Mouse (Mus musculus) liver, postnatal 0 days (tissue): ENCODE results near the gene Slco1a6. TPM values are rescaled to one million over a fixed set of nuclear protein-coding genes. Genes with fewer than 3 reads are reported as not detected.
A peak's percentile ranks its signal among the peaks of the same experiment; 100 is the strongest.
"Not testable (repeated sequence)": the region's sequence is repeated elsewhere in the genome, so short reads cannot be mapped to it uniquely, and the experiment has no call there.

Source experiments
- ATAC-seq: fragments of 200-750 bp; cut with Nextera tagmentation; 2 replicates; pipeline ENCODE4 v1.8.0; 2017; ENCODE audit warnings: mild to moderate bottlenecking, moderate library complexity
- DNase-seq: peaks from one replicate; pipeline ENCODE4 v3.0.0-alpha.2; 2016
- H3K27ac ChIP-seq: fragments of 300-500 bp; sonication (generic); 2 replicates; pipeline ENCODE4 v1.5.1; 2014; ENCODE audit warnings: antibody characterized with exemption, moderate library complexity, mild to moderate bottlenecking, low read depth
- H3K27me3 ChIP-seq: fragments of 300-500 bp; sonication (generic); 2 replicates; pipeline ENCODE4 v1.6.1; 2014; ENCODE audit warnings: low read length, control low read depth, mixed read lengths; ENCODE audit not compliant: insufficient read depth
- H3K36me3 ChIP-seq: fragments of 300-500 bp; sonication (generic); replicated peaks from 2 replicates; pipeline ENCODE4 v1.6.1; 2014; ENCODE audit warnings: mild to moderate bottlenecking, control low read depth, low read length, moderate library complexity, mixed read lengths; ENCODE audit not compliant: insufficient read depth
- H3K4me1 ChIP-seq: fragments of 300-500 bp; sonication (generic); 2 replicates; pipeline ENCODE4 v1.6.1; 2014; ENCODE audit warnings: antibody characterized with exemption, mild to moderate bottlenecking, control low read depth; ENCODE audit not compliant: insufficient read depth
- H3K4me2 ChIP-seq: fragments of 300-500 bp; sonication (generic); 2 replicates; pipeline ENCODE4 v1.6.1; 2014; ENCODE audit warnings: low read depth, mild to moderate bottlenecking, low read length, moderate library complexity, mixed read lengths
- H3K4me3 ChIP-seq: fragments of 300-500 bp; sonication (generic); 2 replicates; pipeline ENCODE4 v1.5.1; 2014; ENCODE audit warnings: low read depth, low read length
- H3K9ac ChIP-seq: fragments of 300-500 bp; sonication (generic); replicated peaks from 2 replicates; pipeline ENCODE4 v1.6.1; 2014; ENCODE audit warnings: mild to moderate bottlenecking, moderate library complexity
- H3K9me3 ChIP-seq: fragments of 300-500 bp; sonication (generic); 2 replicates; pipeline ENCODE4 v1.6.1; 2016; ENCODE audit warnings: mild to moderate bottlenecking, control low read depth, low read length, mixed read lengths
- CTCF ChIP-seq: sonication (generic); IDR thresholded peaks from 2 replicates; pipeline ENCODE4 v1.5.1; 2016; ENCODE audit warnings: antibody characterized with exemption, low read depth
- EP300 ChIP-seq: IDR thresholded peaks from 2 replicates; pipeline ENCODE4 v1.6.1; 2016; ENCODE audit warnings: antibody characterized with exemption, low read depth, mild to moderate bottlenecking
- WGBS: fragments of 180-500 bp; shearing (Covaris S2); extraction: QIAGEN DNeasy Blood & Tissue Kit; methylation state at CpG from one replicate; pipeline ENCODE4 v1.1.7; 2014; ENCODE audit not compliant: insufficient replicate concordance; 5-methylcytosine and 5-hydroxymethylcytosine counted together
- polyA plus RNA-seq: library from polyadenylated mRNA; unstranded; fragments of >200 nt; fragmentation: Nextera tagmentation; extraction: Ambion mirVana; gene quantifications from 2 replicates; pipeline ENCODE4 v1.2.1, GENCODE M21; 2015

Slco1a6 gene
- polyA plus RNA-seq, 1 experiment from 2014 or later = not detected

GRCm38 (mm10) chr6:142200524-142200923 is 7.8 kb downstream of the Slco1a6 start:
- Histone ChIP-seq H3K27me3 (no peaks in the 10 kb centered on the region), H3K4me2 (no peak overlapping the region), H3K9ac (no peak overlapping the region), H3K36me3 (no peaks in the 10 kb centered on the region), H3K9me3 (no peaks in the 10 kb centered on the region), H3K27ac (no peak overlapping the region), H3K4me1 (no peaks in the 10 kb centered on the region), H3K4me3 (no peak overlapping the region)
- TF ChIP-seq CTCF = no peak
- no peak for ATAC-seq
- DNase-seq = no peak

- no peak overlapping the region for H3K4me3 ChIP-seq
- no peaks in the 10 kb centered on the region; the same call in 1 of the 2 replicates for H3K4me1 ChIP-seq
- WGBS = 81% methylated on average over 8 of the region's 8 CpGs
- no peaks in the 10 kb centered on the region for H3K36me3 ChIP-seq
- H3K4me2 ChIP-seq = no peak overlapping the region
- no peaks in the 10 kb centered on the region for H3K27me3 ChIP-seq
- no peak for TF ChIP-seq EP300
- no peak for TF ChIP-seq CTCF
- no peak overlapping the region for H3K9ac ChIP-seq
- ATAC-seq (no peak), DNase-seq (no peak)
- H3K9me3 ChIP-seq = no peaks in the 10 kb centered on the region
- no peak overlapping the region for H3K27ac ChIP-seq
Measured at GRCm38 (mm10) chr6:142194245-142194644, 14.1 kb downstream of the Slco1a6 start.

- H3K4me1 ChIP-seq = no peaks in the 10 kb centered on the region; the same call in 1 of the 2 replicates
- TF ChIP-seq CTCF (no peak), EP300 (no peak)
- H3K27ac ChIP-seq = no peak overlapping the region
- H3K4me2 ChIP-seq = no peak overlapping the region
- no peak overlapping the region for H3K9ac ChIP-seq
- no peaks in the 10 kb centered on the region for H3K36me3 ChIP-seq
- DNase-seq = peak; percentile 16
- H3K9me3 ChIP-seq = no peaks in the 10 kb centered on the region
- ATAC-seq = peak; percentile 81
- no peak overlapping the region for H3K4me3 ChIP-seq
- 52% methylated on average over 1 of the region's 1 CpGs for WGBS
- H3K27me3 ChIP-seq = no peaks in the 10 kb centered on the region
Measured at GRCm38 (mm10) chr6:142191962-142192361, 16.4 kb downstream of the Slco1a6 start.

- ATAC-seq = no peak
- Histone ChIP-seq H3K27me3 (no peaks in the 10 kb centered on the region), H3K9me3 (no peaks in the 10 kb centered on the region), H3K27ac (no peak overlapping the region), H3K4me3 (no peak overlapping the region), H3K36me3 (no peaks in the 10 kb centered on the region), H3K4me2 (no peak overlapping the region), H3K4me1 (no peaks in the 10 kb centered on the region; the same call in 1 of the 2 replicates), H3K9ac (no peak overlapping the region)
- 78% methylated on average over 3 of the region's 3 CpGs for WGBS
- DNase-seq = no peak
- TF ChIP-seq EP300 (no peak), CTCF (no peak)
Measured at GRCm38 (mm10) chr6:142187426-142187825, 20.9 kb downstream of the Slco1a6 start.

- Histone ChIP-seq H3K9me3 (no peaks in the 10 kb centered on the region), H3K9ac (no peak overlapping the region), H3K4me1 (no peaks in the 10 kb centered on the region), H3K4me2 (no peak overlapping the region), H3K36me3 (no peaks in the 10 kb centered on the region), H3K4me3 (no peak overlapping the region), H3K27me3 (no peaks in the 10 kb centered on the region), H3K27ac (no peak overlapping the region)
- no peak for TF ChIP-seq CTCF
- ATAC-seq (no peak), DNase-seq (no peak)
- WGBS = 75% methylated on average over 2 of the region's 2 CpGs
Measured at GRCm38 (mm10) chr6:142185868-142186415, 22.4 kb downstream of the Slco1a6 start.

DNA sequence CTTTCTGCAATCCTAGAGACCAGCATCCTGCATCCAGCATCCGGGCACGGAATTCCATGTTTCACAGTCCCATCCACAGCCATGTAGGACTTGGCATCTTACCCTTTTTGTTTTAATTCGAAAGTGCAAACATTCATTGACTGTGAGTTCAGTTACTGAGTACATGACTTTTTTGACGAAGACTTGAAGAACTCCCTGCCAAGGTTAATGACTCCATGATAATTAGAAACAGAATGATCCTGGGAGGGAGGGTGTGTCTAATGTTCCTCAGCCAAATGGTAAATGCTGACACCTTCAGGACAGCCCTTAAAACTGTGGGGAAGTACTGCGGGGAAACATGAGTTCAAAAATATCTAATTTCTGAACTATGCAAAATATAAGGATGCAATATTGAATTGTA is 44.9 kb downstream of the Slco1a6 start:
- ATAC-seq (no peak), DNase-seq (no peak)
- TF ChIP-seq EP300 = no peak
- no peak for TF ChIP-seq CTCF
- H3K4me1 ChIP-seq = no peaks in the 10 kb centered on the region
- no peaks in the 10 kb centered on the region for H3K9me3 ChIP-seq
- H3K27ac ChIP-seq = no peak overlapping the region
- no peak overlapping the region for H3K4me3 ChIP-seq
- H3K36me3 ChIP-seq = no peaks in the 10 kb centered on the region
- H3K4me2 ChIP-seq = no peak overlapping the region
- H3K9ac ChIP-seq = no peak overlapping the region
- no peaks in the 10 kb centered on the region for H3K27me3 ChIP-seq
- WGBS = 74% methylated on average over 5 of the region's 5 CpGs

- Histone ChIP-seq H3K36me3 (no peaks in the 10 kb centered on the region), H3K27me3 (no peaks in the 10 kb centered on the region), H3K9me3 (no peaks in the 10 kb centered on the region), H3K4me2 (no peak overlapping the region), H3K27ac (no peak overlapping the region), H3K4me3 (no peak overlapping the region), H3K9ac (no peak overlapping the region), H3K4me1 (no peaks in the 10 kb centered on the region)
- ATAC-seq = no peak
- no peak for TF ChIP-seq CTCF
- TF ChIP-seq EP300 = no peak
- WGBS = 84% methylated on average over 2 of the region's 2 CpGs
- no peak for DNase-seq
Measured at GRCm38 (mm10) chr6:142161171-142161570, 47.1 kb downstream of the Slco1a6 start.

- not testable (repeated sequence) for H3K9ac ChIP-seq, DNase-seq, H3K4me1 ChIP-seq, H3K4me2 ChIP-seq, H3K27me3 ChIP-seq, ATAC-seq, H3K9me3 ChIP-seq, H3K36me3 ChIP-seq, H3K4me3 ChIP-seq, H3K27ac ChIP-seq
- WGBS = 79% methylated on average over 2 of the region's 10 CpGs
Measured at GRCm38 (mm10) chr6:142154081-142154480, 54.2 kb downstream of the Slco1a6 start.
